Mouse (Mus musculus) natural killer cell, adult 2 months (primary cell): ENCODE measurements at regions not wholly inside any gene's neighbourhood (a gene's known extent, or its start where the extent isn't known, plus 50 kb on each side); places are given as distances from the start of the nearest gene placed in this dataset.

Source experiments
- DNase-seq, 2 experiments: peaks; one replicate each; pipeline ENCODE4 v3.0.0; 2022; ENCODE audit warnings: low spot score in 2 of 2

GRCm38 (mm10) chr13:59874137-59874931 is 51.4 kb upstream of the Tut7 start:
- DNase-seq: no peak
